Mouse (Mus musculus) heart, adult 2 months (tissue): ENCODE results near the gene Pcsk5. TPM values are rescaled to one million over a fixed set of nuclear protein-coding genes. Genes with fewer than 3 reads are reported as not detected.

Experiments used
- DNase-seq, 2 experiments: peaks; one replicate each; pipeline ENCODE4 v3.0.0; 2021
- H3K27ac ChIP-seq: fragments of 200-600 bp; 2 replicates; pipeline ENCODE4 v1.8.1; 2022
- H3K27me3 ChIP-seq: fragments of 200-500 bp; 2 replicates; pipeline ENCODE4 v1.6.1; 2012; ENCODE audit warnings: mild to moderate bottlenecking, low read length, inconsistent platforms, mixed read lengths; ENCODE audit not compliant: control insufficient read depth, insufficient read depth
- H3K36me3 ChIP-seq: fragments of 200-500 bp; 2 replicates; pipeline ENCODE4 v1.6.1; 2012; ENCODE audit warnings: low read length, inconsistent platforms; ENCODE audit not compliant: control insufficient read depth, insufficient read depth
- H3K4me1 ChIP-seq: fragments of 200-500 bp; 2 replicates; pipeline ENCODE4 v1.6.1; 2011; ENCODE audit warnings: low read length; ENCODE audit not compliant: control insufficient read depth, insufficient read depth
- H3K4me3 ChIP-seq: fragments of 200-600 bp; 2 replicates; pipeline ENCODE4 v1.8.1; 2022
- H3K79me2 ChIP-seq: fragments of 200-500 bp; replicated peaks from 2 replicates; pipeline ENCODE4 v1.6.1; 2012; ENCODE audit warnings: mild to moderate bottlenecking, inconsistent platforms, low read length, moderate library complexity, mixed read lengths; ENCODE audit not compliant: control insufficient read depth, insufficient read depth
- H3K9ac ChIP-seq: fragments of 200-500 bp; 2 replicates; pipeline ENCODE4 v1.6.1; 2012; ENCODE audit warnings: low read depth, mild to moderate bottlenecking, control low read depth, inconsistent platforms, low read length, mixed read lengths
- CTCF ChIP-seq: fragments of 200-600 bp; IDR thresholded peaks from 2 replicates; pipeline ENCODE4 v1.8.1; 2022; ENCODE audit warnings: antibody characterized with exemption, mild to moderate bottlenecking, moderate library complexity
- EP300 ChIP-seq: fragments of 200-500 bp; IDR thresholded peaks from 2 replicates; pipeline ENCODE4 v1.6.1; 2011; ENCODE audit warnings: low read depth, low read length, control low read depth; ENCODE audit not compliant: insufficient read depth
- POLR2A ChIP-seq: fragments of 200-500 bp; IDR thresholded peaks from 2 replicates; pipeline ENCODE4 v1.6.1; 2011; ENCODE audit warnings: mild to moderate bottlenecking, low read depth, low read length, control low read depth; ENCODE audit not compliant: insufficient read depth
- WGBS: fragments of 180-500 bp; shearing (Covaris S2); methylation state at CpG from one replicate; pipeline ENCODE4 v1.1.7; 2018; 5-methylcytosine and 5-hydroxymethylcytosine counted together
- intact Hi-C: fragments of 180-260 bp; cut with DNase I; formaldehyde crosslinking; loops from one replicate; pipeline ENCODE4 v1.15.1; 2025
- long read RNA-seq: library from polyadenylated mRNA; stranded (forward); transcript quantifications from one replicate; pipeline ENCODE4 v2.0.0, GENCODE M21; 2021
- polyA plus RNA-seq: library from polyadenylated mRNA; depleted of rRNA; stranded (reverse); fragments of >200 nt; gene quantifications from 2 replicates; pipeline ENCODE4 v1.2.3, GENCODE M21; 2012; rRNA removed
- total RNA-seq, 2 experiments: library from RNA; stranded (reverse); gene quantifications; 2 replicates each; pipeline ENCODE4 v1.2.3; 2021

The Pcsk5 gene
- total RNA-seq (1 to 10 TPM; 1.9 to 2.8 TPM), polyA plus RNA-seq (1.5 and 1.8 TPM in 2 replicates)
- long read RNA-seq, full-length matches to known transcripts = 2 of 3 reads
- long read RNA-seq, partial matches to known transcripts = 1 of 3 reads
- long read RNA-seq, other reads (novel, unspliced or antisense) = 0 of 3 reads

- TF ChIP-seq POLR2A (peak; percentile 72; the same call in 1 of the 2 replicates), EP300 (no peak), CTCF (peak; percentile 40)
- Histone ChIP-seq H3K27ac (peak within 1 kb of the TSS; percentile 76), H3K4me1 (no peaks in the 10 kb centered on the region), H3K27me3 (no peaks in the 10 kb centered on the region), H3K4me3 (peak within 1 kb of the TSS; percentile 80), H3K9ac (peak within 1 kb of the TSS; percentile 62), H3K36me3 (no peaks in the 10 kb centered on the region), H3K79me2 (no peaks in the 10 kb centered on the region)
- intact Hi-C loops = loop anchor here (5.0 to 10.0 kb wide), 2 partner anchors 365 to 443 kb away; partner anchors contain the start of gene Rfk
- WGBS = 0% methylated on average over 35 of the region's 36 CpGs
- peak; percentile 88 to 89 for DNase-seq
Measured at GRCm38 (mm10) chr19:17837471-17837859, at the start of gene Pcsk5. TSS of gene Pcsk5 (minus strand) at chr19:17837632.

GRCm38 (mm10) chr19:17875804-17876203, 38.4 kb upstream of the Pcsk5 start:
- H3K9ac ChIP-seq = no peak overlapping the region
- TF ChIP-seq CTCF (no peak), EP300 (no peak), POLR2A (no peak)
- no peaks in the 10 kb centered on the region for H3K4me1 ChIP-seq
- no peaks in the 10 kb centered on the region for H3K27me3 ChIP-seq
- H3K79me2 ChIP-seq = no peaks in the 10 kb centered on the region
- WGBS = 77% methylated on average over 7 of the region's 7 CpGs
- H3K36me3 ChIP-seq = no peaks in the 10 kb centered on the region
- no peak for DNase-seq
- H3K4me3 ChIP-seq = no peak overlapping the region
- intact Hi-C loops = no loop called here
- H3K27ac ChIP-seq = no peak overlapping the region

- Histone ChIP-seq H3K36me3 (no peaks in the 10 kb centered on the region), H3K9ac (no peak overlapping the region), H3K4me1 (no peaks in the 10 kb centered on the region), H3K27me3 (no peaks in the 10 kb centered on the region), H3K4me3 (no peak overlapping the region), H3K79me2 (no peaks in the 10 kb centered on the region), H3K27ac (no peak overlapping the region)
- no peak for DNase-seq
- TF ChIP-seq POLR2A (no peak), CTCF (no peak), EP300 (no peak)
- 73% methylated on average over 2 of the region's 2 CpGs for WGBS
- intact Hi-C loops = loop anchor here (5.0 kb wide), 1 partner anchor 673 kb away; no protein-coding TSS in a partner anchor
Measured at GRCm38 (mm10) chr19:17874388-17874787, 37.0 kb upstream of the Pcsk5 start.

GRCm38 (mm10) chr19:17873755-17874154, 36.3 kb upstream of the Pcsk5 start:
- TF ChIP-seq EP300 (no peak), CTCF (peak; percentile 65), POLR2A (no peak)
- Histone ChIP-seq H3K79me2 (no peaks in the 10 kb centered on the region), H3K27ac (no peak overlapping the region), H3K27me3 (no peaks in the 10 kb centered on the region), H3K4me3 (no peak overlapping the region), H3K9ac (no peak overlapping the region), H3K4me1 (no peaks in the 10 kb centered on the region), H3K36me3 (no peaks in the 10 kb centered on the region)
- DNase-seq = no peak
- WGBS = 55% methylated on average over 2 of the region's 2 CpGs
- intact Hi-C loops = loop anchor here (5.0 kb wide), 1 partner anchor 674 kb away; no protein-coding TSS in a partner anchor

- Histone ChIP-seq H3K4me3 (no peak overlapping the region), H3K9ac (no peak overlapping the region), H3K27me3 (no peaks in the 10 kb centered on the region), H3K36me3 (no peaks in the 10 kb centered on the region), H3K27ac (peak overlapping the region; percentile 41; the same call in 1 of the 2 replicates), H3K4me1 (no peaks in the 10 kb centered on the region), H3K79me2 (no peaks in the 10 kb centered on the region)
- intact Hi-C loops = no loop called here
- 72% methylated on average over 3 of the region's 3 CpGs for WGBS
- TF ChIP-seq POLR2A (no peak), CTCF (no peak), EP300 (no peak)
- DNase-seq = no peak
Measured at GRCm38 (mm10) chr19:17866317-17866891, 29.0 kb upstream of the Pcsk5 start.

- Histone ChIP-seq H3K9ac (no peak overlapping the region), H3K27me3 (no peaks in the 10 kb centered on the region), H3K27ac (no peak overlapping the region), H3K36me3 (no peaks in the 10 kb centered on the region), H3K4me1 (peaks cover 1% of the 10 kb centered on the region; the same call in 1 of the 2 replicates), H3K79me2 (no peaks in the 10 kb centered on the region), H3K4me3 (no peak overlapping the region)
- DNase-seq = no peak
- intact Hi-C loops = no loop called here
- WGBS = 57% methylated on average over 4 of the region's 4 CpGs
- TF ChIP-seq EP300 (no peak), CTCF (no peak), POLR2A (no peak)
Measured at GRCm38 (mm10) chr19:17860351-17861014, 23.1 kb upstream of the Pcsk5 start.
